Mouse (Mus musculus): ENCODE results near the gene Sdc4. TPM values are rescaled to one million over a fixed set of nuclear protein-coding genes. Genes with fewer than 3 reads are reported as not detected.

The Sdc4 gene
- polyA plus RNA-seq, 1 experiment from 2014 or later, result 138 TPM

DNA sequence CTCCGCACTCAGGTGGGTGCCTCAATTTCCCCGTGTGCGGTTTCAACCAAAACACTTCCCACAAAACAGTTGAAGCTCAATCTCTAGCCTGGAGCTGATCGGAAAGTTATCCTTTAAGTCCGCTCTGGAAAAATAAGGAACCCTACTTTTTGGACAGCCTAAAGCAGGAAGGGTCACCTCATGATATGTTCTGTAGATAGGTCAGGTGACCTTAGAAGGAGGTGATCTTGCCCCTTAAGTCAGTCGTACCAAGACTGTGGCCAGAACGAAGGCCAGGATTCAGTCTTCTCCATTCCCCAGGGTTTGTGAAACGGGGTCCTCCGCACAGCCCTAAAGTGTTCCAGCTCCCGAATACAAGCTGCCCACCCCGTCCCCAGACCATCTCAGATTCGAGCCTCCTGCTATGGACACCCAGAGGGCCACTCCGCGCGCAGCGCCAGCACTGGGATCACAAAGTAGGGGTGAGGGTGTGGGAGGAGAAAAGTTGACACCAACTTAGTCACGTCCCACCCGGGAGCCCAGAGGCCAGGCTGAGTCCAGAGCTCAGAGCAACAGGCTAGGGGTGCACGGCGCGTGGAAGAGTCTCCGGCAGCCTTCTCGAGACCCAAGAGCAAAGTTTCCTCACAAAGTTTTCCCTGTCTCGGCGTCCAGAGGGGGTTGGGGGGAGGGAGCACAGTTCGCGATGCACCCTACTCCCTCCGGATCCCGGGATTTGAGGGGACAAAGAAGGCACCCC is 1.2 kb downstream of the Sdc4 start:
- H3K36me3 ChIP-seq (ENCODE audit: control insufficient read depth, insufficient read depth, low read length), result no peaks in the 10 kb centered on the region
- peaks cover 19% of the 10 kb centered on the region for H3K4me1 ChIP-seq (ENCODE audit: control insufficient read depth, insufficient read depth, low read length)
- H3K4me2 ChIP-seq (ENCODE audit: low read depth, low read length), result peak overlapping the region; percentile 84
- ATAC-seq, result peak; percentile 63
- WGBS, result 3% methylated on average over 29 of the region's 29 CpGs
- peak overlapping the region; percentile 91 for H3K9ac ChIP-seq (ENCODE audit: low read depth, low read length)
- no peaks in the 10 kb centered on the region for H3K9me3 ChIP-seq (ENCODE audit: control insufficient read depth, low read length)
- peak overlapping the region; percentile 83 for H3K27ac ChIP-seq (ENCODE audit: low read length)
- no peaks in the 10 kb centered on the region for H3K27me3 ChIP-seq (replicated peaks; ENCODE audit: control insufficient read depth, insufficient read depth, low read length)
- H3K4me3 ChIP-seq (ENCODE audit: low read length), result peak overlapping the region; percentile 76

DNA sequence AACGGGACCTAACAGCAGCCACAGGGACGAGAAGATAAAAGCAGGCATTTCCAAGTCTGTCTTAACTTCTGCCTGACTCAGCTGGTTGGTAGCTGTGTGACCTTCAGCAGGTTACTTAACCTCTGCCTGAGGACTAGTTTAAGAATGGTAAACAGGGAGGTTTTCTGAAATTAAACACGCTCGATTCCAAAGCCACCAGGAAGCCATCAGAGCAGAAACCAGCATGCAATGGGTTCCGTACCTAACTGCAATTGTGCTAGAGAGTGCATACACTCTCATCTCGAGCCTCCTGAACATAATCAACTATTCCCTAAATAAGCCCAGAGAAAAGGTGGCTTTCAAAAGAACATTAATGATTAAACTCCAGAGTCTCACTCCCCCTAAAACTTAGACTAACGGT is 2.0 kb downstream of the Sdc4 start:
- H3K4me1 ChIP-seq (ENCODE audit: control insufficient read depth, insufficient read depth, low read length), result peaks cover 21% of the 10 kb centered on the region
- no peaks in the 10 kb centered on the region for H3K36me3 ChIP-seq (ENCODE audit: control insufficient read depth, insufficient read depth, low read length)
- WGBS, result 20% methylated on average over 7 of the region's 7 CpGs
- peak overlapping the region; percentile 76 for H3K4me3 ChIP-seq (ENCODE audit: low read length)
- no peaks in the 10 kb centered on the region for H3K27me3 ChIP-seq (replicated peaks; ENCODE audit: control insufficient read depth, insufficient read depth, low read length)
- H3K4me2 ChIP-seq (ENCODE audit: low read depth, low read length), result peak overlapping the region; percentile 84
- peak overlapping the region; percentile 91 for H3K9ac ChIP-seq (ENCODE audit: low read depth, low read length)
- no peak for ATAC-seq
- H3K9me3 ChIP-seq (ENCODE audit: control insufficient read depth, low read length), result no peaks in the 10 kb centered on the region
- H3K27ac ChIP-seq (ENCODE audit: low read length), result peak overlapping the region; percentile 83

DNA sequence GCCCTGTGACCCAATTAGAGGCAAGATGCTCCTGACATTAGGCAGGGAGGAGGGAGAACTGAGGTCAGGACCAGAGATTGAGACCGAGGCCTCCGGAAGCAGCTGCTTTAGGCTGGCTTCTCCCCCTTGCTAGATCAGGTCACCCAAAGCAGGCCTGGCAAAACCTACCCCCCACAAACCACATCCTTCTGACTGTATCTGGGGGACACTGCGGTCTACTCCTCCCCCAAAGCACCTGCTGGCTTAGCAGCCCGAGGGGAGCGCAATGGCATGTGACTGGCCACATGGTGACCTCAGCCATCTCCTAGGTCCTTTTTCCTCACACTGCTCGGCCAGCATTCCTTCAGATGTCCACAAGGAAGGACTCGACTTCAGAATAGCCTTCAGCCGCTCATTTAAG is 2.5 kb downstream of the Sdc4 start:
- Histone ChIP-seq H3K9me3 (ENCODE audit: control insufficient read depth, low read length) (no peaks in the 10 kb centered on the region), H3K36me3 (ENCODE audit: control insufficient read depth, insufficient read depth, low read length) (no peaks in the 10 kb centered on the region), H3K4me1 (ENCODE audit: control insufficient read depth, insufficient read depth, low read length) (peaks cover 27% of the 10 kb centered on the region), H3K27ac (ENCODE audit: low read length) (peak overlapping the region; percentile 83), H3K4me3 (ENCODE audit: low read length) (peak overlapping the region; percentile 76), H3K9ac (ENCODE audit: low read depth, low read length) (peak overlapping the region; percentile 91), H3K4me2 (ENCODE audit: low read depth, low read length) (peak overlapping the region; percentile 84), H3K27me3 (replicated peaks; ENCODE audit: control insufficient read depth, insufficient read depth, low read length) (no peaks in the 10 kb centered on the region)
- no peak for ATAC-seq
- WGBS, result 28% methylated on average over 8 of the region's 8 CpGs

DNA sequence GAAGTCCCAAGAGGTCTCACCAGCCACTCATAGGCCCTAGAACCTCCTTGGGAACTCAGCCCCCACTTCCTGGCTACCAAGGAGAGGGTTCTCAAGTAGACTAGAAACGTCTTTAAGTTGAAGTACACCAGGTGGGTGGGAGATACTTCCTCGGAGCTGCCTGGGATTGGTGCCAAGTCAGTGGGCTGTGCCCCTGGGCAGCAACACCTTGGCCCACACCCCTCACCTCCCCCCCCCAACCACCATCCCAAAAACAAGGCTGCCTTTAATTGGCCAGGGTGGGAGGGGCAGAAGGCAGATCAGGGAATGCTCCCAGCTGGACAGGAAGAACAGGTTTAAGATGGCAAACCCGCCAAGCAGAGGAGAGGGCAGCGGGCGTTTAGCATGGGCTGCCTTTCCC is 3.4 kb downstream of the Sdc4 start:
- peak overlapping the region; percentile 83 for H3K27ac ChIP-seq (ENCODE audit: low read length)
- no peaks in the 10 kb centered on the region for H3K9me3 ChIP-seq (ENCODE audit: control insufficient read depth, low read length)
- H3K27me3 ChIP-seq (replicated peaks; ENCODE audit: control insufficient read depth, insufficient read depth, low read length), result no peaks in the 10 kb centered on the region
- H3K4me3 ChIP-seq (ENCODE audit: low read length), result peak overlapping the region; percentile 76
- H3K9ac ChIP-seq (ENCODE audit: low read depth, low read length), result 0 out of 2 replicates have a peak overlapping the region, but pooled peaks have one; percentile 91
- peak overlapping the region; percentile 84 for H3K4me2 ChIP-seq (ENCODE audit: low read depth, low read length)
- H3K36me3 ChIP-seq (ENCODE audit: control insufficient read depth, insufficient read depth, low read length), result no peaks in the 10 kb centered on the region
- peaks cover 33% of the 10 kb centered on the region for H3K4me1 ChIP-seq (ENCODE audit: control insufficient read depth, insufficient read depth, low read length)
- no peak for ATAC-seq
- WGBS, result 55% methylated on average over 5 of the region's 5 CpGs

DNA sequence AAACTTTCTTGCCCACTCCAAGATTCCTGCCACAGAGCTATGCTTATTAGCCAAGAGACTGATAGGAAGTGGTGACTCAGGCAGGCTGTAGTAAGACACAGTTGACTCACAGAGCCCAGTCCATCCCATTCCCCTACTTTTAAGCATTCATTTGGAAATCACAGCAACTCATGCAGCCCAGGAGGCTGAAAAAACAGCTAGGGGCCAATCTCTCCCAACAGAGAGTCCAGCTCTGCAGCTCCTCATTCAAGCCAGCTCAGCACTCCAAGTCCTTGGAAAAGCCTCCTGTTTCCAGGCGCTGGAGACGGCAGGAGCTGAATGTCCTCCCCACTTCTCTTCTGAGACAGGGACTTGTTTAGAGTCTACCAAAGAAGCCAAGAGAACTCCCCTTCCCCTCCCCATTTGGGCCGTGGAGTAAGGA is 4.7 kb downstream of the Sdc4 start:
- Histone ChIP-seq H3K27me3 (replicated peaks; ENCODE audit: control insufficient read depth, insufficient read depth, low read length) (no peaks in the 10 kb centered on the region), H3K4me2 (ENCODE audit: low read depth, low read length) (peak overlapping the region; percentile 84), H3K27ac (ENCODE audit: low read length) (peak overlapping the region; percentile 95), H3K36me3 (ENCODE audit: control insufficient read depth, insufficient read depth, low read length) (no peaks in the 10 kb centered on the region), H3K4me1 (ENCODE audit: control insufficient read depth, insufficient read depth, low read length) (peaks cover 45% of the 10 kb centered on the region), H3K4me3 (ENCODE audit: low read length) (peak overlapping the region; percentile 30), H3K9me3 (ENCODE audit: control insufficient read depth, low read length) (no peaks in the 10 kb centered on the region), H3K9ac (ENCODE audit: low read depth, low read length) (peak overlapping the region; percentile 39)
- ATAC-seq, result no peak
- WGBS, result 45% methylated on average over 3 of the region's 3 CpGs

DNA sequence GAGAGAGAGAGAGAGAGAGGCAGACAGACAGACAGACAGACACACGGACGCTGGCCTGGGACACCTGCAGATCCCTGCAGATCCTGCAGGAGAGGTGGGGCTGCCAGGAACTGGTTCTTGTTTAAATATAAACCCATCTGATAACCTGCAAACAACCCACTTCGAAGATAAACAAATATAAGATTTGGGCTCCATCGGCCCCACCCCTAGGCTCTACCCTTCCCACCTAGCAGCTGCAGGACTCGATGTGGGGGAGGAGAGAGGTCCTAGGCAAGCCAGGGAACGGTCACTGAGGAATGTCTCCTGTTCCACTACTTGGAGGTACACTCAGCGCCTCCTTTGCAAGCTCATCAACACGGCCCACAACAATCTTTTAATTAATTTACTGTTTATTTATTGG is 5.4 kb downstream of the Sdc4 start:
- no peaks in the 10 kb centered on the region for H3K9me3 ChIP-seq (ENCODE audit: control insufficient read depth, low read length)
- peaks cover 52% of the 10 kb centered on the region for H3K4me1 ChIP-seq (ENCODE audit: control insufficient read depth, insufficient read depth, low read length)
- no peaks in the 10 kb centered on the region for H3K27me3 ChIP-seq (replicated peaks; ENCODE audit: control insufficient read depth, insufficient read depth, low read length)
- peak; percentile 25 for ATAC-seq
- H3K4me3 ChIP-seq (ENCODE audit: low read length), result peak overlapping the region; percentile 30
- 37% methylated on average over 8 of the region's 8 CpGs for WGBS
- no peaks in the 10 kb centered on the region for H3K36me3 ChIP-seq (ENCODE audit: control insufficient read depth, insufficient read depth, low read length)
- H3K4me2 ChIP-seq (ENCODE audit: low read depth, low read length), result peak overlapping the region; percentile 84
- peak overlapping the region; percentile 95 for H3K27ac ChIP-seq (ENCODE audit: low read length)
- 0 out of 2 replicates have a peak overlapping the region, but pooled peaks have one; percentile 20 for H3K9ac ChIP-seq (ENCODE audit: low read depth, low read length)

DNA sequence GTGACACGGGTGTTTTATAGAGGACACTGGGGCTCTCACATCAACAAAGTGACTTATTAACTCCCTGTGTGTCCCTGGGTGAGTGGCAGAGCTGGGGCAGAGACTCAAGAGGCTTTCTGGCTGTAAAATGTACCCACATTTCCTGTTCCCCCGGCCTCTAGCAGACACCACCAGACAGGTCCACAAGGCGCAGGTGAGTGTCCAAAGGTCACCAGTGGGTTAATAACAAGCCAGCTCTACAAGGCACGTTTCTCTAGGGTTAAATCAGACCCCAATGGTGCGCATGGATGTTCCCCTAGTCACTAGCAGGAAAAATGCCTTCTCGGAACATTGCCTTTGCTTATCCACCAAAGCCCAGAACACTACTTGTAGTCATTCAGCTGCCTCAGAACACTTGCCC is 6.0 kb downstream of the Sdc4 start:
- 43% methylated on average over 6 of the region's 6 CpGs for WGBS
- Histone ChIP-seq H3K9me3 (ENCODE audit: control insufficient read depth, low read length) (no peaks in the 10 kb centered on the region), H3K36me3 (ENCODE audit: control insufficient read depth, insufficient read depth, low read length) (no peaks in the 10 kb centered on the region), H3K27me3 (replicated peaks; ENCODE audit: control insufficient read depth, insufficient read depth, low read length) (no peaks in the 10 kb centered on the region), H3K27ac (ENCODE audit: low read length) (peak overlapping the region; percentile 95), H3K4me1 (ENCODE audit: control insufficient read depth, insufficient read depth, low read length) (peaks cover 58% of the 10 kb centered on the region), H3K4me2 (ENCODE audit: low read depth, low read length) (peak overlapping the region; percentile 84), H3K4me3 (ENCODE audit: low read length) (peak overlapping the region; percentile 30), H3K9ac (ENCODE audit: low read depth, low read length) (0 out of 2 replicates have a peak overlapping the region, but pooled peaks have one; percentile 20)
- ATAC-seq, result peak; percentile 78

DNA sequence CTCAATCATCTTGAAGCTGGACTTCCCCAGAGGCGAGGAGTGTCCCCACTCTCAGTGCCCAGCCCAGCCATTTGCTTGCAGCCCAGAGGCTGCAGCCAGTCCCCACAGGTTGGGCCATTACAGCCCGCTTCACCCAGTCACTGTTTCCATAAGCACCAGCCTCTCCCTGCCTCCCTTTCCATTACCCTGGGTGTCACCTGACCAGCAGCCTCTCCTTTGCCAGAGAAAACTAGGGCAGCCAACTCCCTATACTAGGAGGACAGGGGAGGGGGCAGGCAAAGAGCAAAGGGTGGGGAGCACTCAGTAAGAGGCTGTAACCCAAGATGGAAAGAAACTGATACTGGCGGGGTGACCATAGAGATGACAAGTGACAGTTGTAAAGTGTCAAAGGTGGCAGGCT is 6.7 kb downstream of the Sdc4 start:
- Histone ChIP-seq H3K9me3 (ENCODE audit: control insufficient read depth, low read length) (no peaks in the 10 kb centered on the region), H3K27ac (ENCODE audit: low read length) (peak overlapping the region; percentile 95), H3K9ac (ENCODE audit: low read depth, low read length) (peak overlapping the region; percentile 63), H3K4me3 (ENCODE audit: low read length) (peak overlapping the region; percentile 28), H3K4me1 (ENCODE audit: control insufficient read depth, insufficient read depth, low read length) (peaks cover 65% of the 10 kb centered on the region), H3K4me2 (ENCODE audit: low read depth, low read length) (peak overlapping the region; percentile 59), H3K27me3 (replicated peaks; ENCODE audit: control insufficient read depth, insufficient read depth, low read length) (no peaks in the 10 kb centered on the region), H3K36me3 (ENCODE audit: control insufficient read depth, insufficient read depth, low read length) (no peaks in the 10 kb centered on the region)
- ATAC-seq, result peak; percentile 66
- WGBS, result 49% methylated on average over 3 of the region's 3 CpGs

DNA sequence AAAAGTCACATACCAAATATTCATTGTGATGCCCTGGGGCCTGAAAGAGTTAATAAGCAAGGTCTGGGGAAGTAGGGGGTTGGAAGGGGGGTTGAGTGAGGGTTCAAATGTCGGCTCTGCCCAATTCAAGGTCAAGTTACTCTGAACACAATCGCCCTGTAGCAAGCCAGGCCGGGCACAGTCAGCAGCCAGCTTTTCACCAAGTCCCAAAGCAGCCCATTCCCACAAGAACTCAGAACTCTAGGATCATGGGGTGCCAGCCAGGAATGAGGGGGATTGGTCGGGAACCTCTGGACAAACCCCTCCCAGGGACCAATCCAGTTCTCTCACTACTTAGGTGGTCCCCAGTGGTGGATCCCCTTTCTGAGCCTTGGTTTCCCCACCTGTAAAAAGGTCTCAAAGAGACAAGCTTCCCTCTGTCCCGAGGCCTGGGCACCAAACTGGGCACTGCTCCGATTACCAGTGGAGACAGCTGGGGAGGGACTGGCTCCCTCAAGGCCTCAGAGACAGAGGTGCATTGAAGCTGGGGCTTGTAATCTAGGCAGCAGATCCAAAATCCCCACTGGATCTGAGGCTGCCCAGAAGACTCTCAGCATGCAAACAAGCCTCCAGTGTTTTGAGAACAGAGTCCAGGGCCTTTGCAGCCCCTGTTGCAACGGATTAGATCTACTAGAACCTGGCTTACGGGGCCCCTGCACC is 7.3 kb downstream of the Sdc4 start:
- Histone ChIP-seq H3K27ac (ENCODE audit: low read length) (peak overlapping the region; percentile 95), H3K4me3 (ENCODE audit: low read length) (peak overlapping the region; percentile 28), H3K4me1 (ENCODE audit: control insufficient read depth, insufficient read depth, low read length) (peaks cover 71% of the 10 kb centered on the region), H3K27me3 (replicated peaks; ENCODE audit: control insufficient read depth, insufficient read depth, low read length) (no peaks in the 10 kb centered on the region), H3K9ac (ENCODE audit: low read depth, low read length) (peak overlapping the region; percentile 63), H3K36me3 (ENCODE audit: control insufficient read depth, insufficient read depth, low read length) (no peaks in the 10 kb centered on the region), H3K4me2 (ENCODE audit: low read depth, low read length) (peak overlapping the region; percentile 59), H3K9me3 (ENCODE audit: control insufficient read depth, low read length) (no peaks in the 10 kb centered on the region)
- WGBS, result 24% methylated on average over 8 of the region's 8 CpGs
- no peak for ATAC-seq
